Mouse (Mus musculus) layer of hippocampus, adult 2 months (tissue): ENCODE data around the gene Zdhhc6. TPM values are rescaled to one million over a fixed set of nuclear protein-coding genes. Genes with fewer than 3 reads are reported as not detected.

Experiments
- DNase-seq, 2 experiments: peaks; one replicate each; pipeline ENCODE4 v3.0.0; 2022; ENCODE audit warnings: low spot score in 2 of 2
- H3K27ac ChIP-seq: fragments of 200-600 bp; 2 replicates; pipeline ENCODE4 v1.8.1; 2022
- H3K4me3 ChIP-seq: fragments of 200-600 bp; 2 replicates; pipeline ENCODE4 v1.8.1; 2022; ENCODE audit warnings: mild to moderate bottlenecking
- CTCF ChIP-seq: fragments of 200-600 bp; conservative IDR thresholded peaks from 2 replicates; pipeline ENCODE4 v1.8.1; 2022; ENCODE audit warnings: antibody characterized with exemption, mild to moderate bottlenecking, moderate library complexity
- total RNA-seq, 2 experiments: library from RNA; stranded (reverse); gene quantifications; 2 replicates each; pipeline ENCODE4 v1.2.3; 2021

Zdhhc6 gene
- total RNA-seq, 2 experiments from 2014 or later: 28.3 to 29.2 TPM

DNA sequence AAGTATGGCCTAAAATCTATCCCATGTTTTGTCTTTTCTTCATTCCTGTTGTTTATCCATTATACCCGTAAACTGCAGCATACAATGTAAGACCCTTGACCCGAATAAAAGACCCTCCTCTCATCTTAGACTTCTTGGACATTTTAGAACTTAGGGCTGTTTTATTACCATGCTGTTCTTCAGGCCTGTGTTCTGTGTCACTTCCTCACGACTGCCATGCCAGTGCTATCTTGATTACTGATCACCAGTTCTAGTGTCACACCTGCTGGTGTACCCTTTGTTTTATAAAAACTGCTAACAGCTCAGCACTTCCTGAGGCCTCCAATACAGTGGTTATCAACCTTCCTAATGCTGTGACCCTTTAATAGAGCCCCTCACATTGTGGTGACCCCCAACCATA is 20.3 kb downstream of the Zdhhc6 start:
- no peak for TF ChIP-seq CTCF
- Histone ChIP-seq H3K4me3 (no peak overlapping the region), H3K27ac (no peak overlapping the region)
- no peak for DNase-seq

DNA sequence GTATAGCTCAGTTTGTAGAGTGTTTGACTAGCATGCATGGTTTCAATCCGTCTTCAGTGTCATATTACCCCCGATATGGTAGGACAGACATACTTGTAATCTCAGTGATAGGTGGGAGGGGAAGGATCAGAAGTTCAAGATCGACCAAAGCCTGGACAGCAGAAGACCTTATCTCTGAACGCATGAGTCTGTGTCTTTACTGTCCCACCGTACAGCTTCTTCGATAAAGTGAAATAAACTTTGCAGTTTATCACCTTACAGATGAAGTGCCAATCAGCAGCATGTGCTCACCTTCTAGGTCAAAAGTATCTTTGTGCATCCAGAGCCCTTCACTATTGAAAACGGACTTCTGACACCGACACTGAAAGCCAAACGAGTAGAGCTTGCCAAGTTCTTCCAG is 20.8 kb downstream of the Zdhhc6 start:
- H3K27ac ChIP-seq: no peak overlapping the region
- DNase-seq: no peak
- no peak for TF ChIP-seq CTCF
- H3K4me3 ChIP-seq: no peak overlapping the region

DNA sequence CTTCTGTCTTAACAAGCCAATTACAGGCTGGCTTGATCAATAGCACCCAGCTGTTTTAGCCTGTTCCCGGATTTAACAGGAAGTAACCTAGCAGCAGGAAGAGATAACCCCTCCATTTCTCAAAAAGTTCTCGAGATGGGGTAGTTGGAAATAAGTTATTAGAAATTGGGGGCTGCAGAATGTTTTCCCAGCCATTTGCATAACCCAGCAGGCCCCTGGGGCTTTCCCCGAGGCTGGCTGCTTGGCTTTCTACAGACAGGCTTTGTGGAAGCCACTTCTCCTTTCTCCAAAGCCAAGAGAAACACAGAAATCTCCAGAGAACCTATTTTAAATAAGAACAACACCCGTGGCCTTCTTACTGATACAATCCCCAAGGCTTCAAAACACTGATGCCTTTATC is 22.7 kb downstream of the Zdhhc6 start:
- Histone ChIP-seq H3K27ac (no peak overlapping the region), H3K4me3 (no peak overlapping the region)
- DNase-seq: no peak
- TF ChIP-seq CTCF: no peak

DNA sequence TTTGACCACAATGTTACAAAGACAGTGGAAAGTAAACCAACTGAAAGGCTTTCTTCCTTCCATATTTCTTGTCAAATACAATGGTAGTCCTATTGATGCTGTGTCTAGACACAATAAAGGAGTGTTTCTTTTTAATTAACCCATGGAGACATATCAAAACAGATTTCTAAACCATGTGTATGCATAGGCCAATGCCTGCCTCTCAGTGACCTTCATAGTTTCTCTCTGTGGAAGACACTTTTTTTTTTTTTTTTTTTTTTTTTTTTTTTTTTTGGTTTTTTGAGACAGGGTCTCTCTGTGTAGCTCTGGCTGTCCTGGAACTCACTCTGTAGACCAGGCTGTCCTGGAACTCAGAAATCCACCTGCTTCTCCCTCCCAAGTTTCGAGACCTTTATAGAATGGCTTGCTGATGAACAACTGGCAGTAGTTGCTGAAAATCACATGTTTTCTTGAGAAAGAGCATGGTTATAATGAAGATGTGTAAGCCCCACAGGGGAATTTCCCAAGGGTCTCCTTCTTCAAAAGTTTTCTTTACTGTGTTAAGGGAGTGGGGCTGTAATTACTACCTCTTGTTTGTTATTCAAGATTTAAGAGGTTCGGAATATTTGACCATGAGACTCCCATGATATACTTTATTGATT is 23.5 kb downstream of the Zdhhc6 start:
- no peak for DNase-seq
- Histone ChIP-seq H3K27ac (no peak overlapping the region), H3K4me3 (no peak overlapping the region)
- TF ChIP-seq CTCF: no peak

DNA sequence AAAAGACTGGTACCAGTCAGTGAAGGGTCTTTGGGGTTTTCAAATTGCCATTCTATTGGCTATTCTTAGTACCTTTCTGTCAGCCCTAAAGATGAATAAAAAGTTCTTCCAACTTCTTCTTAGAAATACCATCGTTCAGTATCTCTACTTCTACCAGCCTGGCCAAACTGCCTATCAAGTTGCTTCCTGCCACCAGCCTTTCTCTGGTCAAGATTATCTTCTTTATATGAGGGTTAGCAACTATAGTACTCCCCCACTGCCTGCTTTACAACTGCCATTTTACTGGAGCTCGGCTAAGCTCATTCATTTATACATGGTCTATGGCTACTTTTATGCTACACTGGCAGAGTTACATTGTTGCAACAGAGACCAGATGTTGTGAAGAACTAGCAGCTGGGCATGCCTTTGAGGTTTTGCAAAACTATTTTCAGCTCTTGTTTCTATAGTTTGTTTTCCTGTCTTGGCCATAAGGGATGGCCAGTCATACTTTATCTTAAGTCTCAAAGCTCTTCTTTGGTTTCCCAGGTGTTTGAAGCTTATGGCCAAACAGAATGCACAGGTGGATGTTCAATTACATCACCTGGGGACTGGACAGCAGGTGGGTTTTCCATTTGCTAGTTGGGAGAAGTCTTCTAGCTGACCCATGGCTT is 25.1 kb downstream of the Zdhhc6 start:
- Histone ChIP-seq H3K4me3 (no peak overlapping the region), H3K27ac (no peak overlapping the region)
- no peak for TF ChIP-seq CTCF
- no peak for DNase-seq

DNA sequence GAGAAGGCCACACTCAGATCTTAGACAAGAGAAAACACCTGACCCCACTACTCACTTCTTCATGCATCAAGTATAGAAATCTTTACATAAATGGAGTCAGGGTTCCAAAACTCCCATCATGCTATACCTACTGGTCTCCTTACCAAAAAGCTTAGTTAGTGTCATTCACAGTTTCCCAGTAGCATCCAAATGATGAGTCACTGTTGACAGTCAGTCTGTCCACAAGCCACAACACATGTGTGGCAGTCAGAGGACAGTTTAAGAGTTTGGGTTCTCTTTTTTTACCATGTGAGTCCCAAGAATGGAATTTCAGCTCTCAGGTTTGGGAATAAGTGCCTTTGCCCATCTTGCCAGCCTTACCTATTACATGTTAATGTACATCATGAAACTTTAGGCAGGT is 26.9 kb downstream of the Zdhhc6 start:
- H3K4me3 ChIP-seq: no peak overlapping the region
- DNase-seq: no peak
- H3K27ac ChIP-seq: no peak overlapping the region
- TF ChIP-seq CTCF: no peak

DNA sequence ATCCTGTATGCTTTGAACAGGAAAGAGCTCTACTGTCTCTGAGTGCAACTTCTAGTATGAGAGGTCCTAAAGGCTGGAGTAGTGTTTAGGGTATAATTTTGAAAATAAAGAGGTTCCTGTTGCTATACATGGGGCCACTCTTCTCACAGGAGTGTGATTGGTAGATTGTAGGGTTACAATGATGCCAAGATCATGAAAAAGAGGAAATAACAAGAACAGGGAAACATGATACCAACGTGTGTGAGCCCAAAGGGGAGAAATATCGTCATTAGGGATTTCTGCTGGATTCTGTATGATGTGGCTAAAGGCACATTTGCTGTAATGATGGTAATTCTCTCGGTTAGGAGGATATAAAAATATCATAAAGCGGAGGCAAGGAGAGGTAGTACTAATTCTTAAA is 29.8 kb downstream of the Zdhhc6 start:
- H3K4me3 ChIP-seq: no peak overlapping the region
- no peak for TF ChIP-seq CTCF
- DNase-seq: no peak
- H3K27ac ChIP-seq: no peak overlapping the region

DNA sequence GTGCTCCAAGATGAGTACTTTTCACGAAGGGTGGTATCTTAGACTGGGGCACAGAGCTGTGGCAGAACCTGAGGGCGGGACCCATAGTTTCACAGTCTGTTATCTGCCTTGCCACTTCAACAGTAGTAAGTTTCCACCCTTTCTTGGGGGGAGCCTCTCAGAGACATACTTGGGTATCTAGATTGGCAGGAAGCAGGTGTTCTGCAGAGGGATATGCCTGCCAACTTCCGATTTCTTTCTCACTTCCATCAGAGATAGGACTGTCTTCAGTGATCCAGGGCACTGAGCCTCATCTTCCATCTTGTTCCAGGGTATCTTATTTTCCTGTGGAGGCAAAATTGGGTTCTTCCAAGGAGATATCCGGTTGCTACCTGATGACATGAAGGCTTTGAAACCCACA is 31.7 kb downstream of the Zdhhc6 start:
- DNase-seq: no peak
- H3K27ac ChIP-seq: no peak overlapping the region
- no peak overlapping the region for H3K4me3 ChIP-seq
- TF ChIP-seq CTCF: no peak

DNA sequence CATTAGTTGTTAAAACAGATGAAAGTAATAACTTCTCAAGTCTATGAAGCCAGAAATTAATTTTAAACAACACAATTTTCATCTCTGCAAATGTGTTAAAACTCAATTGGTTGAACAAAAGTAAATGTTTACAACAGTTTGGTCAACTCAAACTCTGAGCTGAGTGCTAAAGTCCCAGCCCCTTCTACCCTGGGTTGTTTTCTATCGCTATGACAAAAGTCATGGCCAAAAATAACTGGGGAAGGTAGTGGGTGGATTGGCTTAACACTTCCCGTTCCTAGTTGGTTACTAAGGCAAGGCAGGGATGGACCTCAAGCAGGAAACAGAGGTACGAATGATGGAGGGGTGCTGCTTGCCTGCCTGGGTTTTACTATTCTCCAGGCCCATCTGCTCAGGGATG is 39.1 kb downstream of the Zdhhc6 start:
- TF ChIP-seq CTCF: no peak
- H3K4me3 ChIP-seq: no peak overlapping the region
- no peak for DNase-seq
- H3K27ac ChIP-seq: no peak overlapping the region

DNA sequence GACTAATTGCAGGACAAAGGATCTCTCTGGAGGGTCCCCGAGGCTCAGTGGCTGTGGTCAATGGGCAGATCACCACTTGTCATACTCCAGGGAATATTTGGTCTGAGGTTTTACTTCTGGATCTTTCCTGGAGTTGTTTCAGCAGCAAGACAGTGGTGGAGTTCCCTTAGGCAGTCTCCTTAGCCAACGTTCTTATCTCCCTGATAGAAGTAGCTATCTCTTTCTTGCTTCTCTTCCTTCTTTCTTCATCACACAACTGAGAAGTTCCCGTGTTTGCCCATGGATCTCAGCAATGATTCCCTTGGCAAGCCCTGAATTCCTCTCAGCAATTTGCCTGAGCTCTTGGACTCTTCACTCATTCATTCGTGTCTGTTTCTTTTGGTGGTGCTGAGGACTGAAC is 39.7 kb downstream of the Zdhhc6 start:
- no peak for DNase-seq
- no peak overlapping the region for H3K27ac ChIP-seq
- no peak overlapping the region for H3K4me3 ChIP-seq
- no peak for TF ChIP-seq CTCF

DNA sequence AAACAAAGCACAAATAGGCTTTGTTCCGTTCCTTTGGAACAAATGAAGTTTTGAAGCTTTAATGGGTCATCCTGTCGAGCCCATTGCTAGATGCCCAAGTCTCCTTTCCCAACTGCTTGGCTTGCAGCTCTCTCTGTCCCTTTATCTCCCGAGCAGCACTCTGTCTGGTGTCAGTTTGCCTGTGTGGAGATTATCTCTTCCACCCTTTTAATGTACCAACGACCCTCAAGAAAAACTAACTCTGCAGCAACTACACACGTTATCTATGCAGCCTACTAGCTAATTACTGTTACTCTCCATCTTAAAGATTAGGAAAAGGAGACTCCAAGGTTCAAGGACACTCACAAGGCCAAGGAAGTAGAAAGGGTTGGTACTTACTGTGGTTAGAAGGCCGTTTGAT is 42.5 kb downstream of the Zdhhc6 start:
- DNase-seq: no peak
- TF ChIP-seq CTCF: no peak
- H3K27ac ChIP-seq: no peak overlapping the region
- H3K4me3 ChIP-seq: no peak overlapping the region

DNA sequence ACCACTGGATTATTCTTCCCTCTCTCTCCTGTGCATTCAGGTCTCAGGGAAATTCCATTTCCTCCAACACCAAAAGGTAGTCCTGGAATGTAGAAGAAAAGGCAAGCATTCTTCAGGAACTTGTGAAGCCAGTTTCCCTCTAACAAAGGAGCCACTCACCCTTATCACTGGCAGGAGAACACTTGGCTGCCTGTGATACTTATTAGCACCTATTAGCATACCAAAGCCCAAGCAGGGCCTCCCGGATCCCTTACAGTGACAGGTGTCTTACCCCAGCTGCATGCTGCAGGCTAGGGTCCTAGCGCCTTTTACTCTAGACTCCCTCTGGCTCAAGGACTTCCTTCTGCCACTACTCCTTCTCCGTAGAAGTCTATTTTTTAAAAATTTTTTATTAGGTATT is 44.4 kb downstream of the Zdhhc6 start:
- Histone ChIP-seq H3K4me3 (no peak overlapping the region), H3K27ac (no peak overlapping the region)
- TF ChIP-seq CTCF: no peak
- no peak for DNase-seq

DNA sequence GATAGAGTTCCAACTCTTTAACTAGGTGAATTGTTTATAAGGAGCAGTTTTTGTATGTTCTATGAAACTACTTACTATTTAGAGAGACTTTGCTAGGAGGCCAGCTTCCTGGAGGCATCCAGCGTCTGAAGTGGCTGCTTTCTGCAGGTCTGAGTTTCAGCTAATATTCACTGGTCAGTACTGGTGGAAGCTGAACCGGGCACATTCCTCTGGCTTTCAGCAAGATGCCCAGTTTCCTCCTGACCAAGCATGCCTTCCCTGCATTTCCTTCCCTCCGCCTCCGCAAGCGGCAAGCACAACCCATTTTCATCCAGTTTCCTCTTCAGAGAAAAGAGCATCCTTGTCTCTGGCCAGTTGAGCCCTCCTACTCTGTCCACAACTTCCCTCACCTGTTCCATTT is 46.8 kb downstream of the Zdhhc6 start:
- H3K4me3 ChIP-seq: no peak overlapping the region
- H3K27ac ChIP-seq: no peak overlapping the region
- DNase-seq: no peak
- no peak for TF ChIP-seq CTCF

DNA sequence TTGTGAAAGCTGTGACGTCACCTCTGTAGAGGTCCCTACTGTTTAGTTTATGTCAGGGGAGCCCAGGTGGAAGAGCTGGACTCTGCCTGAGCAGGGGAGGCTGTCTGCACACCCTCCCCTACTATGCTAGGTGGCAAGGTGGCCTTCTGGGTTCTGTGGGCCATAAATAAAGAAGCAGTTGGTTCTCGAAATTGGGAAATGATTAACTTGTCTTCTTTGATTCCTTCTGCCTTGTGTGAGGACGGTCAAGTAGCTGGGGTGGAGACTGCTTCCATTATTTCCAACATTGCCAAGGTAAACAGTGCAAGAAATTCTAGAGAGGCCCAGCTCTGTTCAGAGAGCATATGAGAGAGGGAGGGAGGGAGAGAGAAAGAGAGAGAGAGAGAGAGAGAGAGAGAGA is 47.7 kb downstream of the Zdhhc6 start:
- no peak for TF ChIP-seq CTCF
- H3K27ac ChIP-seq: no peak overlapping the region
- no peak for DNase-seq
- H3K4me3 ChIP-seq: no peak overlapping the region
